Mouse (Mus musculus) splenic B cell, adult 2 months (primary cell): Measurements from ENCODE around the gene Hc.

ENCODE experiments used
- DNase-seq: peaks from one replicate; pipeline ENCODE4 v3.0.0-alpha.2; 2011; ENCODE audit warnings: low read depth, low spot score
- H3K27me3 ChIP-seq: 2 replicates; pipeline ENCODE4 v1.6.1; 2012; ENCODE audit warnings: mild to moderate bottlenecking, low read length, moderate library complexity, mixed read lengths; ENCODE audit not compliant: control insufficient read depth, poor library complexity, insufficient read depth, severe bottlenecking
- H3K36me3 ChIP-seq: 2 replicates; pipeline ENCODE4 v1.6.1; 2012; ENCODE audit warnings: mild to moderate bottlenecking, low read length, moderate library complexity, mixed read lengths; ENCODE audit not compliant: control insufficient read depth, poor library complexity, insufficient read depth, severe bottlenecking

Hc gene

GRCm38 (mm10) chr2:35070275-35070674, 9.0 kb upstream of the Hc start:
- no peak for DNase-seq
- no peaks in the 10 kb centered on the region for H3K36me3 ChIP-seq

GRCm38 (mm10) chr2:35069124-35069523, 7.9 kb upstream of the Hc start:
- H3K36me3 ChIP-seq = no peaks in the 10 kb centered on the region
- no peak for DNase-seq
- H3K27me3 ChIP-seq = no peaks in the 10 kb centered on the region

More at GRCm38 (mm10) chr2:35070275-35070674, 9.0 kb upstream of the Hc start:
- H3K27me3 ChIP-seq = no peaks in the 10 kb centered on the region

DNA sequence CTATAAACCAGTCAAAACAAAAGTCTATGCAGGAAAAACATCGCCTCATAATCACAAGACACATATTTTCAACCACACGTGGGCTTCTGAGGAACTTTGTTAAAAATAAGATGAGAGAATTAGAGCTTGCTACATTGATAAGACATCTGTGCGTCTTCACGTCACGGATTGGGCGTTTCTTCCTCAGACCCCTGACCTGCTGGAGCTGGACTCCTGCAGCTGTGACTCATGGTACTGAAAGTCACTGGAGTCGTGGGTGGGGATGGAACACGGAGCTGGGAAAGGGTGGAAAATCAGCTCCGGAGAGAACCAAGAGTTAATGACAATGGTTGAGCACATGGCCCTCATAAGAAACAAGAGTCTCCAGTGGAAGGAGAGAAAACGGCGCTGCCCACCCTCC, 5.9 kb upstream of the Hc start:
- H3K36me3 ChIP-seq = no peaks in the 10 kb centered on the region
- H3K27me3 ChIP-seq = no peaks in the 10 kb centered on the region
- no peak for DNase-seq

- no peak for DNase-seq
- H3K36me3 ChIP-seq = no peaks in the 10 kb centered on the region
- H3K27me3 ChIP-seq = no peaks in the 10 kb centered on the region
Measured at GRCm38 (mm10) chr2:35066525-35067082, 5.4 kb upstream of the Hc start.

DNA sequence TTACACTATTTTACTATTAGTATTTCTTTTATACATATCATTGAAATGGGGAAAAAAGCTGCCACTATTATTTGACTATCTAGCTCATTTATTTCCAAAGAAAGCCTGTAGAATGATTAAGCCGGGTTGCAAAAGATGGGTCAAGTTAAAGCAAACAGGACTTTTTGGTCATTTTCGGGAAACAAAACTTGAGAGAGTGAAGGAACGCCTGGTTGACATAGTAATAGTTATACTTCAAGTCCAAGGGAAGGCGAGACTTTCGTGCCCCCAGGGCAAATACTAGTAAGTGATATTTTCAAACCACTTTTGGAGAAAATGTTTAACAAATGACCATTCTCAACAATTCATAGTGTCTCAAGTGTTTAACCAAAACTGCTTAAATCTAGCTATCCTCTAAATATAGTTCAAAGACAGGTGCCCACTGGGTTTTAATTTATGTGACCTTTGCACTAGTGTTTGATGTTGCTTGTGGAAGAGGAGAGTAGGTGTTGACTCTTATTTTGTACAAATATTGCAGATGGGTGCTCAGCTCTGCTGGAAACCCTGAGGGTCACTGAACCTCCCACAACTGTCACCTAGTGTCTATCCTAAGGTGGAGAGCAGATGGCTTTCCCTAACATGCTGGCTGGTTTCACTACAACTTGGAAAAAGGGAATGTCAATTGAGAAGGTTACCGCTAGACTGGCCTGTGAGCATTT, 2.2 kb upstream of the Hc start:
- no peak for DNase-seq

GRCm38 (mm10) chr2:35060897-35061296, 341 bp downstream of the Hc start:
- no peaks in the 10 kb centered on the region for H3K36me3 ChIP-seq
- H3K27me3 ChIP-seq = no peaks in the 10 kb centered on the region
- no peak for DNase-seq

More for the DNA sequence above, 2.2 kb upstream of the Hc start:
- H3K27me3 ChIP-seq = no peaks in the 10 kb centered on the region
- no peaks in the 10 kb centered on the region for H3K36me3 ChIP-seq

DNA sequence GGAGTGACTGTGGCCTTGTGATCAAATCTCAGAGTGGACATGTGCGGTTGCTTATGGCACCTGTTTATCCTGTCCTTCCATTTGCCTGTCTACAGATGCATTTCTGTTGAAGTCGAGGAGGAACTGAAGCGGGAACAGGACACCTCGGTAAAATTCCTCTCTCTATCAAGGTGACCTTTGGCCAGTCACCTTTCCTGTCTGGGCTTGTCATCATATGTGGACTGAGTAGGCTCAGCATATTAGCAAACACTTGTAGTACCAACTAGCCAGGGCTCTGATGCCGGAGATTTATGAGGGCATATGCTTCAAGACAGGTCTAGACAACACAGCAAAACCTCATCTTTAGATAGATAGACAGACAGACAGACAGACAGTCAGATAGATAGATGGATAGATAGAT, 982 bp downstream of the Hc start:
- Histone ChIP-seq H3K27me3 (no peaks in the 10 kb centered on the region), H3K36me3 (no peaks in the 10 kb centered on the region)
- DNase-seq = no peak

DNA sequence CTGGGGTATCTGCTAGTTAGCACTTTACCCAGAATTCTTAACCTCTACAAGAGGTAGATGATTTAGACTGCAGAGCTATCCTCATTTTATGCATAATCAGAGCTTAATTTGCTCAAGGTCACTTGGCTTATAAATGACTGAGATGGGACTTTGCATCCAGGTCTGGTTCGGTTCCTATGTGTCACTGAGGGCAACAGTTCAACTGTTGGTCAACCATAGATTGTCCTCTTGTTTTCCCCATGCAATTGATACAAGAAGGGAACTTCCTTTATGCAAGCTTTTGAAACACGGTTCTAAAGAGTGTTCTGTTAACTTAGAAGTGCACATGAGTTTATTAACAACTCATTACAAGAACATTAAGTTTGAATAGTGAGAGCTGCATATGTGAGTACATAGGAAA, 2.9 kb downstream of the Hc start:
- no peaks in the 10 kb centered on the region for H3K27me3 ChIP-seq
- H3K36me3 ChIP-seq = no peaks in the 10 kb centered on the region
- DNase-seq = no peak

DNA sequence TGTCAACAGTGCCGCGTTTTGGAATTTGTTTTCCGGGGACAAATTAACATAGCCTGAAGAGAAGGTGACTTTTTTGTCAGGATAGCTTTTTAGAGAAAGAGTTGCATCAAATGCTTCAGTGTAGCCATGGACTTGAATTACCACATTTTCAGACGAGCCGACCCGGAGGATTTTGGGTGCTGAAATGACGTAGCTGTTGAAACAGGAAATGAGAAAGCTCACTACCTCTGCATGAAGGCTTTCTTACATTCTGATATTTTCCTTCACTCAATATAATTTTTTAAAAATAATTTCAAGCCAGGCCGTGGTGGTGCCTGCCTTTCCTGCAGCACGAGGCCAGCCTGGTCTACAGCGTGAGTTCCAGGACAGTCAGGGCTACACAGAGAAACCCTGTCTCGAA, 4.0 kb downstream of the Hc start:
- no peaks in the 10 kb centered on the region for H3K27me3 ChIP-seq
- H3K36me3 ChIP-seq = no peaks in the 10 kb centered on the region
- DNase-seq = peak; percentile 18

- no peaks in the 10 kb centered on the region for H3K36me3 ChIP-seq
- DNase-seq = peak; percentile 78
- H3K27me3 ChIP-seq = no peaks in the 10 kb centered on the region
Measured at GRCm38 (mm10) chr2:35048851-35049250, 12.4 kb downstream of the Hc start.

GRCm38 (mm10) chr2:35044956-35045355, 16.3 kb downstream of the Hc start:
- Histone ChIP-seq H3K27me3 (no peaks in the 10 kb centered on the region; the same call in 1 of the 2 replicates), H3K36me3 (no peaks in the 10 kb centered on the region)
- DNase-seq = peak; percentile 69

- no peak for DNase-seq
- Histone ChIP-seq H3K27me3 (no peaks in the 10 kb centered on the region; the same call in 1 of the 2 replicates), H3K36me3 (no peaks in the 10 kb centered on the region)
Measured at GRCm38 (mm10) chr2:35038580-35039375, 22.5 kb downstream of the Hc start.

- no peaks in the 10 kb centered on the region for H3K36me3 ChIP-seq
- DNase-seq = no peak
Measured at GRCm38 (mm10) chr2:35024646-35025154, 36.5 kb downstream of the Hc start.

GRCm38 (mm10) chr2:35021806-35022205, 39.4 kb downstream of the Hc start:
- Histone ChIP-seq H3K36me3 (no peaks in the 10 kb centered on the region), H3K27me3 (no peaks in the 10 kb centered on the region)
- DNase-seq = no peak

More at GRCm38 (mm10) chr2:35024646-35025154, 36.5 kb downstream of the Hc start:
- no peaks in the 10 kb centered on the region for H3K27me3 ChIP-seq

GRCm38 (mm10) chr2:35015861-35016260, 45.4 kb downstream of the Hc start:
- H3K36me3 ChIP-seq = no peaks in the 10 kb centered on the region
- no peak for DNase-seq
- no peaks in the 10 kb centered on the region for H3K27me3 ChIP-seq
